Mouse (Mus musculus) T-cell, adult 2 months (primary cell): ENCODE measurements at regions not wholly inside any gene's neighbourhood (a gene's known extent, or its start where the extent isn't known, plus 50 kb on each side); places are given as distances from the start of the nearest gene placed in this dataset.
A peak's percentile ranks its signal among the peaks of the same experiment; 100 is the strongest.

Experiments
- DNase-seq: peaks from one replicate; pipeline ENCODE4 v3.0.0; 2022; ENCODE audit warnings: low spot score

- no peak for DNase-seq
These were observed 69.2 kb upstream of the Pde3b start for GRCm38 (mm10) chr7:114345860-114346259.

- no peak for DNase-seq
These were observed 68.1 kb upstream of the Pde3b start for GRCm38 (mm10) chr7:114347006-114347405.

GRCm38 (mm10) chr7:114350968-114351367, 64.1 kb upstream of the Pde3b start:
- no peak for DNase-seq

- peak; percentile 5 for DNase-seq
These were observed 58.7 kb upstream of the Pde3b start for GRCm38 (mm10) chr7:114356381-114356780.

- DNase-seq: no peak
These were observed 52.9 kb upstream of the Pde3b start for GRCm38 (mm10) chr7:114362166-114362565.

GRCm38 (mm10) chr7:114364041-114364440, 51.0 kb upstream of the Pde3b start:
- no peak for DNase-seq
